Mouse (Mus musculus): Measurements from ENCODE around the gene Vps37c.

- no peak for TF ChIP-seq CTCF (IDR thresholded peaks at IDR 0.05; ENCODE audit: insufficient read depth, low read depth, low read length)
- TF ChIP-seq POLR2A (IDR thresholded peaks at IDR 0.05; ENCODE audit: insufficient read depth, low read depth, low read length): no peak
These were observed 25.0 kb downstream of the Vps37c start for GRCm38 (mm10) chr19:10713551-10713950.

Data from olfactory bulb, adult 2 months (tissue).